Mouse (Mus musculus) limb, embryonic 14.5 days (tissue): ENCODE measurements around the gene Atg4c. TPM values are rescaled to one million over a fixed set of nuclear protein-coding genes. Genes with fewer than 3 reads are reported as not detected.

Experiments
- ATAC-seq: fragments of 200-750 bp; cut with Nextera tagmentation; 2 replicates; pipeline ENCODE4 v1.8.0; 2017; ENCODE audit warnings: low read depth, moderate number of reproducible peaks, moderate TSS enrichment; ENCODE audit not compliant: low FRiP score
- DNase-seq: peaks from one replicate; pipeline ENCODE4 v3.0.0-alpha.2; 2015; ENCODE audit warnings: low spot score
- H3K27ac ChIP-seq: fragments of 300-500 bp; sonication (generic); replicated peaks from 2 replicates; pipeline ENCODE4 v1.5.1; 2014; ENCODE audit warnings: low read depth, mild to moderate bottlenecking, low read length, moderate library complexity, mixed read lengths
- H3K27me3 ChIP-seq: fragments of 300-500 bp; sonication (generic); 2 replicates; pipeline ENCODE4 v1.6.1; 2014; ENCODE audit warnings: low read length, mixed read lengths; ENCODE audit not compliant: control insufficient read depth, insufficient read depth
- H3K36me3 ChIP-seq: fragments of 300-500 bp; sonication (generic); 2 replicates; pipeline ENCODE4 v1.6.1; 2014; ENCODE audit warnings: mild to moderate bottlenecking, low read length, moderate library complexity, mixed read lengths; ENCODE audit not compliant: control insufficient read depth, insufficient read depth
- H3K4me1 ChIP-seq: fragments of 300-500 bp; sonication (generic); 2 replicates; pipeline ENCODE4 v1.6.1; 2014; ENCODE audit warnings: antibody characterized with exemption, low read length, mixed read lengths; ENCODE audit not compliant: control insufficient read depth, insufficient read depth
- H3K4me2 ChIP-seq: fragments of 300-500 bp; sonication (generic); replicated peaks from 2 replicates; pipeline ENCODE4 v1.6.1; 2014; ENCODE audit warnings: low read depth, mild to moderate bottlenecking, low read length, moderate library complexity; ENCODE audit not compliant: severe bottlenecking
- H3K4me3 ChIP-seq: fragments of 300-500 bp; sonication (generic); replicated peaks from 2 replicates; pipeline ENCODE4 v1.5.1; 2014; ENCODE audit warnings: low read length
- H3K9ac ChIP-seq: fragments of 300-500 bp; sonication (generic); 2 replicates; pipeline ENCODE4 v1.6.1; 2014; ENCODE audit warnings: mild to moderate bottlenecking, low read depth, low read length, moderate library complexity; ENCODE audit not compliant: severe bottlenecking
- H3K9me3 ChIP-seq: fragments of 300-500 bp; sonication (generic); 2 replicates; pipeline ENCODE4 v1.6.1; 2016; ENCODE audit warnings: low read length; ENCODE audit not compliant: control insufficient read depth
- POLR2A ChIP-seq: fragments of 200-500 bp; IDR thresholded peaks from 2 replicates; pipeline ENCODE4 v1.8.0; 2012; ENCODE audit warnings: inconsistent platforms, mild to moderate bottlenecking, moderate library complexity, borderline replicate concordance; ENCODE audit not compliant: insufficient read depth, insufficient read length; ENCODE audit errors: extremely low read depth
- WGBS: fragments of 180-500 bp; shearing (Covaris S2); extraction: QIAGEN DNeasy Blood & Tissue Kit; methylation state at CpG from one replicate; pipeline ENCODE4 v1.1.7; 2014; 5-methylcytosine and 5-hydroxymethylcytosine counted together
- polyA plus RNA-seq, 2 experiments: library from polyadenylated mRNA; depleted of rRNA in 1 of 2; stranded (reverse) in 1 of 2; unstranded in 1 of 2; fragments of >200 nt; fragmentation: Nextera tagmentation in 1 of 2; extraction: Ambion mirVana in 1 of 2; gene quantifications; 2 replicates each; pipeline versions ENCODE4 v1.2.1 to v1.2.3; 2012 to 2014

Gene Atg4c
- polyA plus RNA-seq, 2 experiments = 11.8 to 13.7 TPM

- H3K4me1 ChIP-seq = no peaks in the 10 kb centered on the region
- no peak overlapping the region for H3K4me3 ChIP-seq
- TF ChIP-seq POLR2A = no peak
- no peaks in the 10 kb centered on the region for H3K36me3 ChIP-seq
- ATAC-seq (no peak), DNase-seq (no peak)
- H3K9ac ChIP-seq = no peak overlapping the region
- H3K4me2 ChIP-seq = no peak overlapping the region
- H3K27me3 ChIP-seq = no peaks in the 10 kb centered on the region
- WGBS = 85% methylated on average over 11 of the region's 11 CpGs
- H3K27ac ChIP-seq = no peak overlapping the region
- H3K9me3 ChIP-seq = no peaks in the 10 kb centered on the region
Observed at GRCm38 (mm10) chr4:99186412-99187125, 7.2 kb upstream of the Atg4c start.

GRCm38 (mm10) chr4:99192640-99193039, 1.1 kb upstream of the Atg4c start:
- H3K4me2 ChIP-seq = no peak overlapping the region
- H3K4me3 ChIP-seq = no peak overlapping the region
- ATAC-seq = no peak
- H3K27me3 ChIP-seq = no peaks in the 10 kb centered on the region
- no peaks in the 10 kb centered on the region for H3K36me3 ChIP-seq
- 57% methylated on average over 1 of the region's 1 CpGs for whole genome bisulfite sequencing
- H3K4me1 ChIP-seq = peaks cover 4% of the 10 kb centered on the region; the same call in 1 of the 2 replicates
- no peak overlapping the region for H3K27ac ChIP-seq
- no peaks in the 10 kb centered on the region for H3K9me3 ChIP-seq
- H3K9ac ChIP-seq = no peak overlapping the region
- DNase-seq = no peak
- no peak for TF ChIP-seq POLR2A

- Histone ChIP-seq H3K4me2 (peak overlapping the region; percentile 56), H3K4me3 (peak overlapping the region; percentile 58), H3K36me3 (no peaks in the 10 kb centered on the region), H3K4me1 (peaks cover 4% of the 10 kb centered on the region; the same call in 1 of the 2 replicates), H3K27me3 (no peaks in the 10 kb centered on the region), H3K9ac (no peak overlapping the region), H3K27ac (no peak overlapping the region), H3K9me3 (no peaks in the 10 kb centered on the region)
- ATAC-seq (no peak), DNase-seq (no peak)
- WGBS = 44% methylated on average over 6 of the region's 6 CpGs
- no peak for TF ChIP-seq POLR2A
Observed at GRCm38 (mm10) chr4:99193214-99193613, 520 bp upstream of the Atg4c start.

GRCm38 (mm10) chr4:99194826-99195225, 1.1 kb downstream of the Atg4c start:
- DNase-seq (no peak), ATAC-seq (no peak)
- Histone ChIP-seq H3K4me1 (peaks cover 4% of the 10 kb centered on the region; the same call in 1 of the 2 replicates), H3K4me2 (peak overlapping the region; percentile 56), H3K9ac (peak overlapping the region; percentile 78), H3K36me3 (no peaks in the 10 kb centered on the region), H3K27ac (no peak overlapping the region), H3K4me3 (peak overlapping the region; percentile 58), H3K27me3 (no peaks in the 10 kb centered on the region), H3K9me3 (no peaks in the 10 kb centered on the region)
- WGBS = 35% methylated on average over 5 of the region's 5 CpGs
- TF ChIP-seq POLR2A = no peak

GRCm38 (mm10) chr4:99198721-99199120, 5.0 kb downstream of the Atg4c start:
- TF ChIP-seq POLR2A = no peak
- Histone ChIP-seq H3K4me3 (no peak overlapping the region), H3K27me3 (no peaks in the 10 kb centered on the region), H3K9me3 (no peaks in the 10 kb centered on the region), H3K27ac (no peak overlapping the region), H3K4me1 (no peaks in the 10 kb centered on the region), H3K36me3 (no peaks in the 10 kb centered on the region), H3K9ac (no peak overlapping the region), H3K4me2 (no peak overlapping the region)
- ATAC-seq = no peak
- no peak for DNase-seq

GRCm38 (mm10) chr4:99199757-99200251, 6.1 kb downstream of the Atg4c start:
- no peaks in the 10 kb centered on the region for H3K36me3 ChIP-seq
- TF ChIP-seq POLR2A = no peak
- ATAC-seq (no peak), DNase-seq (no peak)
- H3K9ac ChIP-seq = no peak overlapping the region
- no peaks in the 10 kb centered on the region for H3K4me1 ChIP-seq
- no peak overlapping the region for H3K4me2 ChIP-seq
- no peak overlapping the region for H3K4me3 ChIP-seq
- H3K9me3 ChIP-seq = no peaks in the 10 kb centered on the region
- no peaks in the 10 kb centered on the region for H3K27me3 ChIP-seq
- 79% methylated on average over 13 of the region's 13 CpGs for WGBS
- no peak overlapping the region for H3K27ac ChIP-seq
